Mouse (Mus musculus) layer of hippocampus, adult 2 months (tissue): ENCODE data around the gene Sh3gl2. TPM values are rescaled to one million over a fixed set of nuclear protein-coding genes. Genes with fewer than 3 reads are reported as not detected.

Experiments used
- DNase-seq, 2 experiments: peaks; one replicate each; pipeline ENCODE4 v3.0.0; 2022; ENCODE audit warnings: low spot score in 2 of 2
- H3K27ac ChIP-seq: fragments of 200-600 bp; 2 replicates; pipeline ENCODE4 v1.8.1; 2022
- H3K4me3 ChIP-seq: fragments of 200-600 bp; 2 replicates; pipeline ENCODE4 v1.8.1; 2022; ENCODE audit warnings: mild to moderate bottlenecking
- CTCF ChIP-seq: fragments of 200-600 bp; conservative IDR thresholded peaks from 2 replicates; pipeline ENCODE4 v1.8.1; 2022; ENCODE audit warnings: antibody characterized with exemption, mild to moderate bottlenecking, moderate library complexity
- total RNA-seq, 2 experiments: library from RNA; stranded (reverse); gene quantifications; 2 replicates each; pipeline ENCODE4 v1.2.3; 2021

The Sh3gl2 gene
- total RNA-seq, 2 experiments from 2014 or later: 285 to 321 TPM

GRCm38 (mm10) chr4:85345911-85346310, 141.0 kb downstream of the Sh3gl2 start:
- no peak for TF ChIP-seq CTCF
- Histone ChIP-seq H3K4me3 (no peak overlapping the region), H3K27ac (no peak overlapping the region)
- DNase-seq: no peak

- Histone ChIP-seq H3K27ac (0 out of 2 replicates have a peak overlapping the region, but pooled peaks have one; percentile 1), H3K4me3 (no peak overlapping the region)
- no peak for TF ChIP-seq CTCF
- no peak for DNase-seq
Measured at GRCm38 (mm10) chr4:85348079-85348643, 143.2 kb downstream of the Sh3gl2 start.

- TF ChIP-seq CTCF: no peak
- no peak for DNase-seq
- H3K4me3 ChIP-seq: no peak overlapping the region
- peak overlapping the region; percentile 14; the same call in 1 of the 2 replicates for H3K27ac ChIP-seq
Measured at GRCm38 (mm10) chr4:85362661-85363060, 157.7 kb downstream of the Sh3gl2 start.

GRCm38 (mm10) chr4:85363205-85363604, 158.3 kb downstream of the Sh3gl2 start:
- H3K27ac ChIP-seq: peak overlapping the region; percentile 14; the same call in 1 of the 2 replicates
- H3K4me3 ChIP-seq: no peak overlapping the region
- no peak for TF ChIP-seq CTCF
- no peak for DNase-seq

- peak; percentile 69 for TF ChIP-seq CTCF
- DNase-seq: peak; percentile 30 to 31
- no peak overlapping the region for H3K4me3 ChIP-seq
- peak overlapping the region; percentile 57 for H3K27ac ChIP-seq
Measured at GRCm38 (mm10) chr4:85371036-85371435, 166.1 kb downstream of the Sh3gl2 start.

GRCm38 (mm10) chr4:85374801-85375200, 169.9 kb downstream of the Sh3gl2 start:
- no peak overlapping the region for H3K4me3 ChIP-seq
- H3K27ac ChIP-seq: no peak overlapping the region
- TF ChIP-seq CTCF: no peak
- DNase-seq: no peak

GRCm38 (mm10) chr4:85376187-85376586, 171.3 kb downstream of the Sh3gl2 start:
- H3K27ac ChIP-seq: no peak overlapping the region

GRCm38 (mm10) chr4:85376610-85377009, 171.7 kb downstream of the Sh3gl2 start:
- no peak overlapping the region for H3K27ac ChIP-seq
- DNase-seq: no peak
- no peak for TF ChIP-seq CTCF
- H3K4me3 ChIP-seq: no peak overlapping the region

More at GRCm38 (mm10) chr4:85376187-85376586, 171.3 kb downstream of the Sh3gl2 start:
- no peak for DNase-seq
- TF ChIP-seq CTCF: no peak
- no peak overlapping the region for H3K4me3 ChIP-seq

- DNase-seq: no peak
- no peak overlapping the region for H3K4me3 ChIP-seq
- no peak overlapping the region for H3K27ac ChIP-seq
- TF ChIP-seq CTCF: no peak
Measured at GRCm38 (mm10) chr4:85385241-85385640, 180.3 kb downstream of the Sh3gl2 start.

GRCm38 (mm10) chr4:85387676-85388075, 182.8 kb downstream of the Sh3gl2 start:
- no peak overlapping the region for H3K4me3 ChIP-seq
- DNase-seq: no peak
- no peak overlapping the region for H3K27ac ChIP-seq
- TF ChIP-seq CTCF: no peak

- DNase-seq: peak; percentile 27 to 40
- H3K27ac ChIP-seq: peak overlapping the region; percentile 51; the same call in 1 of the 2 replicates
- peak; percentile 84 for TF ChIP-seq CTCF
- H3K4me3 ChIP-seq: no peak overlapping the region
Measured at GRCm38 (mm10) chr4:85391795-85392194, 186.9 kb downstream of the Sh3gl2 start.

- H3K27ac ChIP-seq: no peak overlapping the region
- DNase-seq: no peak
- no peak overlapping the region for H3K4me3 ChIP-seq
- TF ChIP-seq CTCF: no peak
Measured at GRCm38 (mm10) chr4:85398765-85399164, 193.8 kb downstream of the Sh3gl2 start.

- DNase-seq: peak; percentile 52 to 67
- H3K27ac ChIP-seq: no peak overlapping the region
- H3K4me3 ChIP-seq: no peak overlapping the region
- peak; percentile 86 for TF ChIP-seq CTCF
Measured at GRCm38 (mm10) chr4:85402823-85403222, 197.9 kb downstream of the Sh3gl2 start.
